Mouse (Mus musculus) midbrain, embryonic 16.5 days (tissue): ENCODE data around the gene Stradb. TPM values are rescaled to one million over a fixed set of nuclear protein-coding genes. Genes with fewer than 3 reads are reported as not detected.
A peak's percentile ranks its signal among the peaks of the same experiment; 100 is the strongest.

ENCODE experiments used
- ATAC-seq: fragments of 200-750 bp; cut with Nextera tagmentation; 2 replicates; pipeline ENCODE4 v1.8.0; 2017; ENCODE audit warnings: moderate TSS enrichment
- H3K27ac ChIP-seq: fragments of 300-500 bp; sonication (generic); 2 replicates; pipeline ENCODE4 v1.5.1; 2014; ENCODE audit warnings: mild to moderate bottlenecking, low read length, mixed read lengths
- H3K27me3 ChIP-seq: fragments of 300-500 bp; sonication (generic); 2 replicates; pipeline ENCODE4 v1.6.1; 2014; ENCODE audit warnings: low read depth, low read length, mixed read lengths; ENCODE audit not compliant: control insufficient read depth, insufficient read depth
- H3K36me3 ChIP-seq: fragments of 300-500 bp; sonication (generic); 2 replicates; pipeline ENCODE4 v1.6.1; 2014; ENCODE audit warnings: mild to moderate bottlenecking, low read length, moderate library complexity, mixed read lengths; ENCODE audit not compliant: control insufficient read depth, insufficient read depth
- H3K4me1 ChIP-seq: fragments of 300-500 bp; sonication (generic); 2 replicates; pipeline ENCODE4 v1.6.1; 2014; ENCODE audit warnings: mild to moderate bottlenecking, low read length, mixed read lengths; ENCODE audit not compliant: control insufficient read depth, insufficient read depth
- H3K4me2 ChIP-seq: fragments of 300-500 bp; sonication (generic); 2 replicates; pipeline ENCODE4 v1.6.1; 2014; ENCODE audit warnings: mild to moderate bottlenecking, low read length, mixed read lengths
- H3K4me3 ChIP-seq: fragments of 300-500 bp; sonication (generic); 2 replicates; pipeline ENCODE4 v1.5.1; 2014; ENCODE audit warnings: low read depth, mild to moderate bottlenecking, low read length, moderate library complexity, mixed read lengths
- H3K9ac ChIP-seq: fragments of 300-500 bp; sonication (generic); 2 replicates; pipeline ENCODE4 v1.6.1; 2014; ENCODE audit warnings: low read depth, low read length, mixed read lengths
- H3K9me3 ChIP-seq: fragments of 300-500 bp; sonication (generic); replicated peaks from 2 replicates; pipeline ENCODE4 v1.6.1; 2014; ENCODE audit warnings: mild to moderate bottlenecking, low read length, mixed read lengths; ENCODE audit not compliant: control insufficient read depth, poor library complexity, severe bottlenecking
- WGBS: fragments of 180-500 bp; shearing (Covaris S2); extraction: QIAGEN DNeasy Blood & Tissue Kit; methylation state at CpG from one replicate; pipeline ENCODE4 v1.1.7; 2014; 5-methylcytosine and 5-hydroxymethylcytosine counted together
- polyA plus RNA-seq: library from polyadenylated mRNA; unstranded; fragments of >200 nt; fragmentation: Nextera tagmentation; extraction: Ambion mirVana; gene quantifications from 2 replicates; pipeline ENCODE4 v1.2.1, GENCODE M21; 2015

Gene Stradb
- polyA plus RNA-seq, result 112 and 124 TPM in 2 replicates

DNA sequence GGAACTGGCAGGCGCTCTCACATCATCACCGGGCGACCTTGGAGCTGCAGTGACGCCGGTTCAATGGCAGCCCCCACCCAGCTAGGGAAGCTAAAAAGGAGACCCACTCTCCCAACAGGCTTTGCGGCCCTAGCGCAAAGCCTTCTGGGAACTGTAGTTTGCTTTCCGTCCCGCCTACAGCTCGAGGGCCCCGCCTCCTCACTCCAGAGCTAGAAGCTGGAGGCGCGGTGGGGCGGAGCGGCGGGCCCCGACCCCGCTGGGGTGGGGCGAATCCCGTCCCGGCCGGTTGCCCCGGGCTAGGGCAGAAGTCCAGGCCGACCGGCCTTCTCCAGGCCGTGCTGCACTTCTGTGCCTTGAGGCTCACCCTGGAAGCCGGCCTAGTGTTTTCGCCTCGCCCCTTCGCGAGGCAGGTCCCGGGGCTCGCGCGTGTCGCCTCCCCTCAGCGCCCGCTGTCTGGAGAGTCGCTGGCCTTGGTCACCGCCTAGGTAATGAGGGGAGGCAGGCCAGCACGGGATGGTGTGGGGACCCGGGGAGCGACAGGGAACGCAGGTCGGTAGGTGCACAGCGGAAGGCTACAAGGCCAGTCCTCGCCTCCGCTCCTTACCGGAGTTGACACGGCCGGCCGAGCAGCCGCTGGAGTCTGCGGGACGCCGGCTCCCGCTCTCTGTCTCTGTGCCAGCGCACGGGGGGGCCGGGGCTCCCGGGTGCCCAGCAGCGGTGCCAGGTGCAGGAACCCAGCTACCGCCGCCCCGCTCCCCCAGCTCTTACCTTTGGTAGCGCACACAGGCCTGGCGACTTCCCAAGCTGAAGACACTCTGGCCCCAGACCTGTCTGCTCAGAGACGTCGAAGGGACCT is at the start of gene Stradb, which contains the start of gene Trak2:
Gene Stradb (plus strand): TSS at position 157 of the 856 bp plus-strand sequence.
Gene Trak2 (minus strand): TSS at position 65 of the 856 bp plus-strand sequence.
- Histone ChIP-seq H3K9me3 (no peaks in the 10 kb centered on the region), H3K9ac (peak within 1 kb of the TSS; percentile 90), H3K36me3 (no peaks in the 10 kb centered on the region), H3K27me3 (no peaks in the 10 kb centered on the region), H3K27ac (peak within 1 kb of the TSS; percentile 89), H3K4me2 (peak within 1 kb of the TSS; percentile 76), H3K4me1 (peaks cover 48% of the 10 kb centered on the region), H3K4me3 (peak within 1 kb of the TSS; percentile 69)
- peak; percentile 97 for ATAC-seq
- under 1% methylated on average over 55 of the region's 69 CpGs for WGBS

DNA sequence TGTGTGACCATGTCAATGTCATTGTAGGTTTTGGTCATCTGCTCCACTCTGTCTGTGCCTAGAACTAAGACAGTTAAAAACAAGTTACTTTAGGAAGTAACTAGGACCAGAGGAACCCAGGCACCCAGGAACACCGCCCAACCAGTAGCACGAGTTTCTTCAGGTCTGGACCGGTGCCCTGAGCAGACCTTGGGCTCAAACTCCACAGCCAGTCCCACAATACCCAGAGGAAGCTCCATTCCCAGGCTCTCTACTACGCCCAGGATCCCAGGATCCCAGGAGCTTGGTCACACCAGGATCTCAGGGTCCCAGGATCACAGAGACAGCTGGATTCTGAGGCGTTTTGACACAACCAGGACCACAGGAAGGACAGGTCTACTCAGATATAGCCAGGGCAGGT is 46.7 kb upstream of the Stradb start:
- peaks cover 12% of the 10 kb centered on the region for H3K36me3 ChIP-seq
- no peaks in the 10 kb centered on the region; the same call in 1 of the 2 replicates for H3K9me3 ChIP-seq
- 95% methylated on average over 5 of the region's 5 CpGs for WGBS
- ATAC-seq, result no peak
- H3K27me3 ChIP-seq, result no peaks in the 10 kb centered on the region
- no peak overlapping the region for H3K4me3 ChIP-seq
- H3K27ac ChIP-seq, result no peak overlapping the region
- H3K4me2 ChIP-seq, result no peak overlapping the region
- H3K4me1 ChIP-seq, result no peaks in the 10 kb centered on the region
- H3K9ac ChIP-seq, result no peak overlapping the region

DNA sequence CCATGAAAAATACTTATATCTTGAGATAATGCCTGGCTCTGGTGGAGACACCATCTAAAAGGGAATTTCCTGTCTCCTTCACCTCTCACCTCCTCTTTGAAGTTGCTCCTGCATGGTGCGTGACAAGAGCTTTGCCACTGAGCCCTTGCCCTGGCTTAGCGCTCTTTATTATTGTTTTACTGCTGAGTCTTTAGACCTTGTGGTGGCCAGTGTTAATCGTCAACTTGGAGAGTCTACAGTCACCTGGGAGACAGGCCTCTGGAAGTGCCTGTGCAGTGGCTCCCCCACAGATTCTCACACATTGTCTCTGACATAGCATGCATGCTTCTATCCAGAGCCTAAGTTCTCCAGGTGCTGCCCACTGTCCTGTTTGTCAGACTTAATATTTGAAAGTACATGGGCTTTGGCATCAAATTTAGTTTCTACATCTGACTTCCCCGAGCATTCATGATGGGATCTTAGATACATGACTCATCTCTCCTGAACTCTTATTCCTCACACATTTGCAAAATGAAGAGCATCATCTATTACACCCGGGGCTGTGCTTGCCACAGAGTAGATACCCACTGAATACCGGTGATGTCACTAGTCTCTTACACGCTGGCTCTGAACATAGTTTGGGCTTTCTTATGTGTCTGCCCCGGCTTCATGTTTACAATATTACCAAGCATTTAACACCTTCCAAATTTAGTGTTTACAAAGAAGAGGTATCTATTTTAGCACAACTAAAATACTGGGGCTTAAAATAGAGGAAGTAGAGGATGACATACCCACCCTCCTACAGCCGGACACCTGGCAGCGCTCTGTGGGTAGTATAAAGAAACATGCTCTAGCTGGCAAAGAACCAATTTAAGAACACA is 36.3 kb upstream of the Stradb start:
- Histone ChIP-seq H3K4me2 (no peak overlapping the region), H3K9ac (no peak overlapping the region), H3K9me3 (no peaks in the 10 kb centered on the region), H3K36me3 (peaks cover 6% of the 10 kb centered on the region; the same call in 1 of the 2 replicates), H3K4me3 (no peak overlapping the region), H3K27ac (no peak overlapping the region), H3K27me3 (no peaks in the 10 kb centered on the region), H3K4me1 (no peaks in the 10 kb centered on the region)
- WGBS, result 88% methylated on average over 10 of the region's 10 CpGs
- no peak for ATAC-seq

DNA sequence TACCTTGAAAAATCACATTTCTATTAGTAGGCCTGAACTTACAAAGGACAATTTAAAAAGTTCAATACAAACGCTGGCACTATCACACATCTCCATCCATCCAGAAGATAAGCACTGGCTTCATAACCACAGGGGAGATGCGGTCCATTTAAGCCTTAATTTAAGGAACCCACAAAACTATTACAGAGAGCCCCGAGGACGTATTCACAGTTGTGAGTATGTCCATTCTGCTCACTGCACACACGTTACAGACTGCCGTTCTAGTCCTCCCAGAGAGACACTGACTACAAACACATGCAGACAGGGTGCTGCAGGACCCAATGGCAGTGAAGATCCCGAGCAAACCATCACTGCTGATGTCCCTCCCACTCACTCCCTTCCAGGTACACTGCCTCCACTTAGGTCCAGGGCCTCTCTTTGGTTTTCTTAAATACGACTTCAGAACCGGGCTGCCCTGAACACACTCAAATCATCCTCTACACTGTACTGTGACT is 35.7 kb upstream of the Stradb start:
- WGBS, result 93% methylated on average over 9 of the region's 9 CpGs
- H3K27me3 ChIP-seq, result no peaks in the 10 kb centered on the region
- H3K27ac ChIP-seq, result no peak overlapping the region
- no peak for ATAC-seq
- peaks cover 6% of the 10 kb centered on the region; the same call in 1 of the 2 replicates for H3K36me3 ChIP-seq
- H3K9me3 ChIP-seq, result no peaks in the 10 kb centered on the region
- no peaks in the 10 kb centered on the region for H3K4me1 ChIP-seq
- no peak overlapping the region for H3K4me2 ChIP-seq
- no peak overlapping the region for H3K4me3 ChIP-seq
- H3K9ac ChIP-seq, result no peak overlapping the region

DNA sequence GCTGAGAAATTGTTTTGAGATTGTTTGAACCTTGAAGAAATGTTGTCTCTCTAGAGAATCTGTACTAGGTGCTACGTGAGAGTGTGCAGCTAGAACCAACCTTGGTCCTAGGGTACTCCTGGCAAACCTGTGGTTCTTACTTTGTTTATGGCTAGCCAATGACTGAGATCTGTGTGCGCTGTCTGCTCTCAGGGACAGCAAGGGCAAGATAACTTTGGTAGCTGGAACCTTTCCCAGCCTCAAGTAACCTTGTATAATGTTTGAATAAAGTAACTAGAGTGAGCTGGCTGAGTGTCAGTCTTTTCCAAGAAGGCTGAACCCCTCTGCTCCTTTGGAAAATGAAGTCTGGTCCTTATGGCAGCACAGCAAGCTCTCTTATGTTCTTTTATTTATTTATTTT is 27.8 kb upstream of the Stradb start:
- Histone ChIP-seq H3K27me3 (no peaks in the 10 kb centered on the region), H3K9ac (no peak overlapping the region), H3K4me3 (no peak overlapping the region), H3K4me1 (no peaks in the 10 kb centered on the region), H3K27ac (no peak overlapping the region), H3K4me2 (no peak overlapping the region), H3K36me3 (peaks cover 14% of the 10 kb centered on the region), H3K9me3 (no peaks in the 10 kb centered on the region)
- no peak for ATAC-seq
- WGBS, result 98% methylated on average over 2 of the region's 2 CpGs

DNA sequence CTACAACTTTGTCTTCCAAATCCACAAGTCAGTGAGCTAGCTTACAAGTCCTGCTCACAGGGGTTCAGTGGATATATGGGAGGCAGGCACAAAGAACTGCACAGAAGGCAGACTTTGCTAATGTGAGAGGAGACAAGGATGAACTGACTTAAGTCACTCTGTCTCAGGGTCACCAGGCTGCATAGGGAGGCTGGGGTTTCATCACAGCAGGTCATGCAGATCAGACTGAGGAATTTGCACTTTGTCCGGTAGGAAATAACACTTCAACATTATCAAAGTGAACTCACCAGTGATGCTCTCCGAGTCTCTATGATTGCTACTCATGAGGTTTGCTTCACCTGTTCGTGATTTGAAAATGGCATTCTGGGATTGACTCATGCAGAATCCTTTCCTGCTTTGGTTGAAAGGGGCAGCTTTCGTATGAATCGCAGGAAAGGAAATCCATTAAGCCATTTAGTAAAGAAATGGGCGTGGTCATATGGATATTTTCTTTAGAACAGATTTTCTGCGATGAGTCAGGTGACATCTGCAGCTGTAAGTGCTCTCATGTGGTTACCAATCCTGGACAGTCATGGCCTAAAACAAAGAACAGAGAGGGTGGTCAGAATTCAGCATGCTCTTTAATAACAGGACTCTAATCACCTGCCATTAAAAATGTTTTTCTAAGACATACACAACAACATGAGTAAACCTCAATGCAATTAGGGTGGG is 27.2 kb upstream of the Stradb start:
- no peaks in the 10 kb centered on the region for H3K4me1 ChIP-seq
- no peak overlapping the region for H3K4me3 ChIP-seq
- H3K27me3 ChIP-seq, result no peaks in the 10 kb centered on the region
- no peaks in the 10 kb centered on the region for H3K9me3 ChIP-seq
- peaks cover 14% of the 10 kb centered on the region for H3K36me3 ChIP-seq
- 93% methylated on average over 7 of the region's 7 CpGs for WGBS
- H3K9ac ChIP-seq, result no peak overlapping the region
- no peak for ATAC-seq
- H3K27ac ChIP-seq, result no peak overlapping the region
- no peak overlapping the region for H3K4me2 ChIP-seq

DNA sequence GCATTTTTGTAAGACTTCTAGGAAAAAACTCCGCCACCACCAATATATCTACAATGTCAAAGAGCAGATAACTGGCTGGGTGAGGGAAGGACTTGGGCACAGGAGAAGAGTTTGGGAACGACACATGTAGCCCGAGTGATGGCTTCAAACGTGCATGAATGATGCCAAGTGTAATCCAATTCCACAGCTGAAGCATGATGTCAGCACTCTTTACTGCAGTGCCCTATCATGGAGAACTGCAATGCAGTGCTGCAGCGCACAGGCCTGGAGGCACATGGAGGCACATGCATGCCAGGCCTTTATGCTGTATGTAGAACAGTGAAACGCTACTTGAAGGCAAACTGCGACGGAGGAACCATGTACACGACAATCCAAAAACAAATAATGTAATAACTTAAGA is 26.6 kb upstream of the Stradb start:
- no peaks in the 10 kb centered on the region for H3K9me3 ChIP-seq
- H3K36me3 ChIP-seq, result peaks cover 14% of the 10 kb centered on the region
- ATAC-seq, result no peak
- H3K9ac ChIP-seq, result no peak overlapping the region
- WGBS, result 95% methylated on average over 9 of the region's 9 CpGs
- H3K4me2 ChIP-seq, result no peak overlapping the region
- H3K4me3 ChIP-seq, result no peak overlapping the region
- no peak overlapping the region for H3K27ac ChIP-seq
- H3K27me3 ChIP-seq, result no peaks in the 10 kb centered on the region
- H3K4me1 ChIP-seq, result no peaks in the 10 kb centered on the region

DNA sequence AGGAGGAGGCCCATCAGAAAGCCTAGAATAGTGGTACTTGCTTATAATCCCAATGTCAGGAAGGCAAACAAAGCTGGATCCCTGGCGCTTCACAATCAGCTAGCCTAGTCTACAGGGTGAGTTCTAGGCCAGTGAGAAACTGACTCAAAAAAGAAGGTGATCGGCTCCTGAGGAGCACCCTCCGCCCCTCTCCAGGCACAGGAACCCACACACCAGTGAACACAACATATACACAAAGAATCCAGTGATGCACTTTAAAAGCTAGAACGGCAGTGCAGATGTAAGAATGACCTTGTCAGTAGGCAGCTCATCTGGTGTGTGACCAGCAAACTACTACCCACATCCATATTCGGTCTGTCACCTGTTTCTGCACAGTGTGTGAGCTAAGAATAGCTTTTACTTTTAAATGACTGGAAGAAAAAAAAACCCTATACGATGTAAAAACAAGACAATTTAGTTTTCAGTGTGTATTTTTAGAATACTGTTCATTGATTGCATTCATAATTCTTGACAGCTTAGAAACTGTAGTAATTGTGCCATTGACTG is 23.7 kb upstream of the Stradb start:
- WGBS, result 93% methylated on average over 6 of the region's 6 CpGs
- Histone ChIP-seq H3K27me3 (no peaks in the 10 kb centered on the region), H3K9me3 (no peaks in the 10 kb centered on the region), H3K27ac (no peak overlapping the region), H3K36me3 (peaks cover 12% of the 10 kb centered on the region), H3K9ac (no peak overlapping the region), H3K4me3 (no peak overlapping the region), H3K4me1 (no peaks in the 10 kb centered on the region), H3K4me2 (no peak overlapping the region)
- no peak for ATAC-seq
